20 mouse cellular contexts compared by ENCODE assay signal in the genomic region with DNA sequence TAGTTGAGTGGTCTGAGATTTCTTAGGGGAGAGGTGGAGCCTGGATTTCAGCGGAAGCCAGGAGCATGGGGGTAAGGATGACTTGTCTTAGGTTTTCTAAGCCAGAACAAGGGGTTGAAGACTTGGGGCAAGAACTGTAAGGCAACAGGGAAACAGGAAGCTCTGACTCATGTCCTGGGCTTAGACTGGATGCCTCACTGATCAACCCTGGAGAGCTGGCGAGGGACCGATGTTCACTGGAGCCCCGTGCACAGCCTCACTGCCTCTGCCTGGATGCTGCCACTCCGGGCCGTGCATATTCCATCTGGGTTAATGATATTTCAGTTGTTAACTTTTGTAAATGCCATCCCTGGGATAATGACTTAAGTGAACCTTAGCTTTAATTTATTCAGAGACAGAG.
DNase-seq lines count a peak whose midpoint lies in the region; ATAC-seq and TF ChIP-seq lines count a peak whose summit lies in the region.
"Had no signal": no experiment of that assay in that cellular context is flagged by ENCODE, and none has a peak within 500 bp of the region (broad histone marks: within the 10 kb centered on the region; RNA-seq: fewer than 3 reads in every experiment).

No protein-coding gene starts in this region.

- no peak overlapping the region for H3K9ac ChIP-seq in kidney, embryonic 15.5 days
- no peak overlapping the region for H3K9ac ChIP-seq in lung, postnatal 0 days (replicated peaks; ENCODE audit: low read depth)
- no peak overlapping the region for H3K9ac ChIP-seq in hindbrain, embryonic 16.5 days (ENCODE audit: low read depth, low read length)
- H3K9ac ChIP-seq: forebrain, embryonic 13.5 days; heart, embryonic 15.5 days; hindbrain, embryonic 13.5 days; intestine, embryonic 15.5 days; liver, embryonic 13.5 days; lung, embryonic 15.5 days; midbrain, embryonic 12.5 days; neural tube, embryonic 15.5 days had no signal

- no peak overlapping the region for H3K4me2 ChIP-seq in kidney, embryonic 15.5 days
- H3K4me2 ChIP-seq in lung, postnatal 0 days (replicated peaks; ENCODE audit: low read depth, low read length), result no peak overlapping the region
- H3K4me2 ChIP-seq in hindbrain, embryonic 16.5 days (ENCODE audit: low read length), result no peak overlapping the region
- H3K4me2 ChIP-seq: forebrain, embryonic 13.5 days; heart, embryonic 15.5 days; hindbrain, embryonic 13.5 days; intestine, embryonic 15.5 days; liver, embryonic 13.5 days; lung, embryonic 15.5 days; midbrain, embryonic 12.5 days; neural tube, embryonic 15.5 days had no signal

- no peaks in the 10 kb centered on the region for H3K36me3 ChIP-seq in kidney, embryonic 15.5 days
- no peaks in the 10 kb centered on the region for H3K36me3 ChIP-seq in lung, postnatal 0 days (ENCODE audit: insufficient read depth, low read length)
- no peaks in the 10 kb centered on the region for H3K36me3 ChIP-seq in hindbrain, embryonic 16.5 days (ENCODE audit: control insufficient read depth, insufficient read depth, low read length)
- H3K36me3 ChIP-seq: heart, embryonic 15.5 days; hindbrain, embryonic 13.5 days; intestine, embryonic 15.5 days; liver, embryonic 13.5 days; lung, embryonic 15.5 days; midbrain, embryonic 12.5 days; neural tube, embryonic 15.5 days had no signal

- H3K27ac ChIP-seq in kidney, embryonic 15.5 days, result 0 out of 2 replicates have a peak overlapping the region, but pooled peaks have one; percentile 41
- no peak overlapping the region for H3K27ac ChIP-seq in lung, postnatal 0 days (ENCODE audit: low read length)
- H3K27ac ChIP-seq in hindbrain, embryonic 16.5 days (ENCODE audit: low read depth, low read length), result no peak overlapping the region
- H3K27ac ChIP-seq: forebrain, embryonic 13.5 days; heart, embryonic 15.5 days; hindbrain, embryonic 13.5 days; intestine, embryonic 15.5 days; layer of hippocampus, adult 2 months; liver, embryonic 13.5 days; lung, embryonic 15.5 days; midbrain, embryonic 12.5 days; neural tube, embryonic 15.5 days; stomach, postnatal 0 days had no signal

- no peak for TF ChIP-seq EP300 in lung, postnatal 0 days (IDR thresholded peaks at IDR 0.05)

- H3K4me3 ChIP-seq in kidney, embryonic 15.5 days (replicated peaks), result no peak overlapping the region
- H3K4me3 ChIP-seq in lung, postnatal 0 days (ENCODE audit: low read depth, low read length), result no peak overlapping the region
- no peak overlapping the region for H3K4me3 ChIP-seq in hindbrain, embryonic 16.5 days (ENCODE audit: low read length)
- H3K4me3 ChIP-seq: forebrain, embryonic 13.5 days; heart, embryonic 15.5 days; hindbrain, embryonic 13.5 days; intestine, embryonic 15.5 days; layer of hippocampus, adult 2 months; liver, embryonic 13.5 days; lung, embryonic 15.5 days; midbrain, embryonic 12.5 days; neural tube, embryonic 15.5 days had no signal

- no peaks in the 10 kb centered on the region for H3K27me3 ChIP-seq in kidney, embryonic 15.5 days
- no peaks in the 10 kb centered on the region for H3K27me3 ChIP-seq in lung, postnatal 0 days (replicated peaks; ENCODE audit: insufficient read depth, low read length)
- no peaks in the 10 kb centered on the region for H3K27me3 ChIP-seq in hindbrain, embryonic 16.5 days (replicated peaks; ENCODE audit: control insufficient read depth, insufficient read depth, low read length)
- H3K27me3 ChIP-seq: CH12.LX; forebrain, embryonic 13.5 days; heart, embryonic 15.5 days; hindbrain, embryonic 13.5 days; intestine, embryonic 15.5 days; liver, embryonic 13.5 days; lung, embryonic 15.5 days; midbrain, embryonic 12.5 days; neural tube, embryonic 15.5 days had no signal

- 58% methylated on average over 6 of the region's 6 CpGs for WGBS in kidney, embryonic 15.5 days
- 81% methylated on average over 6 of the region's 6 CpGs for WGBS in lung, postnatal 0 days
- WGBS in hindbrain, embryonic 16.5 days, result 81% methylated on average over 6 of the region's 6 CpGs

- no peak for TF ChIP-seq CTCF in lung, postnatal 0 days (IDR thresholded peaks at IDR 0.05)

- DNase-seq in heart, adult 18-20 months, result peak; percentile 32 to 55
- no peak for DNase-seq in heart, postnatal 4 days
- DNase-seq in 416B (ENCODE audit: low read depth), result peak; percentile 65
- peak; percentile 49 for DNase-seq in fibroblast of lung, adult 2 months (ENCODE audit: low read depth)
- DNase-seq in thymus, postnatal 25 days, result no peak
- no peak for DNase-seq in lung, postnatal 0 days (ENCODE audit: low spot score)
- DNase-seq: liver, embryonic 13.5 days had no signal

- no peaks in the 10 kb centered on the region for H3K9me3 ChIP-seq in kidney, embryonic 15.5 days (replicated peaks)
- H3K9me3 ChIP-seq in lung, postnatal 0 days (ENCODE audit: low read length), result no peaks in the 10 kb centered on the region
- H3K9me3 ChIP-seq in hindbrain, embryonic 16.5 days (ENCODE audit: control insufficient read depth, low read length), result no peaks in the 10 kb centered on the region
- H3K9me3 ChIP-seq: forebrain, embryonic 13.5 days; heart, embryonic 15.5 days; hindbrain, embryonic 13.5 days; intestine, embryonic 15.5 days; liver, embryonic 13.5 days; lung, embryonic 15.5 days; midbrain, embryonic 12.5 days; neural tube, embryonic 15.5 days had no signal

- no peak for ATAC-seq in kidney, embryonic 15.5 days (replicated peaks; ENCODE audit: low FRiP score)
- no peak for ATAC-seq in lung, postnatal 0 days
- no peak for ATAC-seq in hindbrain, embryonic 16.5 days
- ATAC-seq: activated CD4-positive, CD25-positive, alpha-beta regulatory T cell, adult 4 months; forebrain, embryonic 13.5 days; intestine, embryonic 15.5 days had no signal

- H3K4me1 ChIP-seq in kidney, embryonic 15.5 days, result 0 out of 2 replicates have a peak, but pooled peaks cover 3% of the 10 kb centered on the region
- H3K4me1 ChIP-seq in lung, postnatal 0 days (ENCODE audit: insufficient read depth, low read depth, low read length), result no peaks in the 10 kb centered on the region
- no peaks in the 10 kb centered on the region for H3K4me1 ChIP-seq in hindbrain, embryonic 16.5 days (ENCODE audit: control insufficient read depth, insufficient read depth, low read depth, low read length)
- H3K4me1 ChIP-seq: forebrain, embryonic 13.5 days; heart, embryonic 15.5 days; hindbrain, embryonic 13.5 days; intestine, embryonic 15.5 days; liver, embryonic 13.5 days; lung, embryonic 15.5 days; midbrain, embryonic 12.5 days; neural tube, embryonic 15.5 days had no signal

Comparison
In these comparisons a context has a peak if more than half of its experiments do, and no peak if none do; other contexts are left out.
1. DNase-seq: peak in heart, adult 18-20 months (2 of 2), 416B (single experiment) and fibroblast of lung, adult 2 months (single experiment); none in heart, postnatal 4 days (single experiment), thymus, postnatal 25 days (single experiment) and lung, postnatal 0 days (single experiment).